Mouse (Mus musculus): ENCODE data around the gene Fam71b. TPM values are rescaled to one million over a fixed set of nuclear protein-coding genes. Genes with fewer than 3 reads are reported as not detected.

Gene Fam71b
- polyA plus RNA-seq, 1 experiment from 2014 or later: not detected

GRCm38 (mm10) chr11:46377819-46378782, 18.3 kb upstream of the Fam71b start:
- ATAC-seq: no peak
- Histone ChIP-seq H3K9ac (ENCODE audit: low read depth, low read length) (no peak overlapping the region), H3K27me3 (replicated peaks; ENCODE audit: control insufficient read depth, insufficient read depth, low read length) (no peaks in the 10 kb centered on the region), H3K4me1 (ENCODE audit: control insufficient read depth, insufficient read depth, low read depth, low read length) (no peaks in the 10 kb centered on the region), H3K36me3 (ENCODE audit: control insufficient read depth, insufficient read depth, low read length) (no peaks in the 10 kb centered on the region), H3K27ac (ENCODE audit: low read depth, low read length) (no peak overlapping the region), H3K4me2 (ENCODE audit: low read length) (no peak overlapping the region), H3K4me3 (ENCODE audit: low read length) (no peak overlapping the region), H3K9me3 (ENCODE audit: control insufficient read depth, low read length) (no peaks in the 10 kb centered on the region)
- 91% methylated on average over 8 of the region's 8 CpGs for WGBS

DNA sequence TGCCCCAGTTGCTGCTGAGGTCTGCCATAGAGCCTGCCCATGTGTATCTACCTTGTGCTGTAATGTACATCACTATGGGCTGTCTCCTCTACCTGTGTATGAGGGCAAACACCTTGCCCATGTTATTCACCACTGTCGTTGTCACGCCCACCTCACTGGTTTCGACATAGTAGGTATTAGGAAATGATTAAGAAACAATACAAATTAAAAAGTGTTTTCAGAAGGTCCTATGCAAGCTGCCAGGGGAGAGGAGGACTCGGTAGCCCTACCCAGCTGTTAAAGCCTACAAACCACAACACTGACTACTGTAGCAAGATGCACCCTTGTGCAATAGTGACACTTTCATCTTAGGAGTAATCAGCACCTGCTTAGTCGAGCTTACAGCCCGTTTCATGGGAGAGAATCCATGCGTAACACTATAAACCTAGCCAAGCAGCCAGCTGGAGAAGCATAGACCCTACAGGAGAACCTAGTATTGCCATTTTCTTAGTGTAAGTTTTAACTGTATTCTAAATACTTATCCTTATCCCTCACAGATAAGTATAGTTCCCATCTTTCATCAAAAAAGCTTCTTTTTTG, 16.2 kb upstream of the Fam71b start:
- Histone ChIP-seq H3K4me3 (ENCODE audit: low read length) (no peak overlapping the region), H3K9me3 (ENCODE audit: control insufficient read depth, low read length) (no peaks in the 10 kb centered on the region), H3K27ac (ENCODE audit: low read depth, low read length) (no peak overlapping the region), H3K36me3 (ENCODE audit: control insufficient read depth, insufficient read depth, low read length) (no peaks in the 10 kb centered on the region), H3K27me3 (replicated peaks; ENCODE audit: control insufficient read depth, insufficient read depth, low read length) (no peaks in the 10 kb centered on the region), H3K9ac (ENCODE audit: low read depth, low read length) (no peak overlapping the region), H3K4me1 (ENCODE audit: control insufficient read depth, insufficient read depth, low read depth, low read length) (no peaks in the 10 kb centered on the region), H3K4me2 (ENCODE audit: low read length) (no peak overlapping the region)
- no peak for ATAC-seq
- WGBS: 87% methylated on average over 7 of the region's 7 CpGs

DNA sequence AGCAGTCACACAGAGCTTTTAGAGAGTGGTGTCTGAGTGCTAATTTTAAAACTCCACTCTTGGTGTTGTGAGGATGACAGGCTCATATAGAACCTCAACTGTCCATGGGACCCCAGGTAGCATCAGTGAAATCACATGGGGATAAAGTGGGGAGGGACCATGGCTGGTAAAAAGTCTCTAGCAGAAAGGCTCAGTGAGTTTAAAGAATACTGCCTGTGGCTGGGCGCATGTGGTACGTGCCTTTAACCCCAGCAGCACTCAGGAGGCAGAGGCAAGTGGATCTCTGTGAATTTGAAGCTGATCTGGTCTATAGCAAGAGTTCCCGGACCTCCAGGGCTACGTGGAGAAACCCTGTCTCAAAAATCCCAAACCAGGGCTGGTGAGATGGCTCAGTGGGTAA, 13.9 kb upstream of the Fam71b start:
- Histone ChIP-seq H3K4me2 (ENCODE audit: low read length) (no peak overlapping the region), H3K4me1 (ENCODE audit: control insufficient read depth, insufficient read depth, low read depth, low read length) (no peaks in the 10 kb centered on the region), H3K9ac (ENCODE audit: low read depth, low read length) (no peak overlapping the region), H3K27me3 (replicated peaks; ENCODE audit: control insufficient read depth, insufficient read depth, low read length) (no peaks in the 10 kb centered on the region), H3K27ac (ENCODE audit: low read depth, low read length) (no peak overlapping the region), H3K9me3 (ENCODE audit: control insufficient read depth, low read length) (no peaks in the 10 kb centered on the region), H3K36me3 (ENCODE audit: control insufficient read depth, insufficient read depth, low read length) (no peaks in the 10 kb centered on the region), H3K4me3 (ENCODE audit: low read length) (no peak overlapping the region)
- 79% methylated on average over 4 of the region's 4 CpGs for WGBS
- no peak for ATAC-seq

GRCm38 (mm10) chr11:46384925-46385324, 11.4 kb upstream of the Fam71b start:
- H3K4me3 ChIP-seq (ENCODE audit: low read length): no peak overlapping the region
- no peak overlapping the region for H3K9ac ChIP-seq (ENCODE audit: low read depth, low read length)
- no peaks in the 10 kb centered on the region for H3K9me3 ChIP-seq (ENCODE audit: control insufficient read depth, low read length)
- no peak overlapping the region for H3K4me2 ChIP-seq (ENCODE audit: low read length)
- H3K36me3 ChIP-seq (ENCODE audit: control insufficient read depth, insufficient read depth, low read length): no peaks in the 10 kb centered on the region
- H3K4me1 ChIP-seq (ENCODE audit: control insufficient read depth, insufficient read depth, low read depth, low read length): no peaks in the 10 kb centered on the region
- WGBS: 69% methylated on average over 2 of the region's 2 CpGs
- no peak for ATAC-seq
- H3K27ac ChIP-seq (ENCODE audit: low read depth, low read length): no peak overlapping the region
- no peaks in the 10 kb centered on the region for H3K27me3 ChIP-seq (replicated peaks; ENCODE audit: control insufficient read depth, insufficient read depth, low read length)

- Histone ChIP-seq H3K27ac (ENCODE audit: low read depth, low read length) (no peak overlapping the region), H3K4me3 (ENCODE audit: low read length) (no peak overlapping the region), H3K27me3 (replicated peaks; ENCODE audit: control insufficient read depth, insufficient read depth, low read length) (no peaks in the 10 kb centered on the region), H3K9me3 (ENCODE audit: control insufficient read depth, low read length) (no peaks in the 10 kb centered on the region), H3K36me3 (ENCODE audit: control insufficient read depth, insufficient read depth, low read length) (no peaks in the 10 kb centered on the region), H3K4me2 (ENCODE audit: low read length) (no peak overlapping the region), H3K4me1 (ENCODE audit: control insufficient read depth, insufficient read depth, low read depth, low read length) (no peaks in the 10 kb centered on the region), H3K9ac (ENCODE audit: low read depth, low read length) (no peak overlapping the region)
- 89% methylated on average over 8 of the region's 8 CpGs for WGBS
- ATAC-seq: no peak
Measured at GRCm38 (mm10) chr11:46386556-46386955, 9.8 kb upstream of the Fam71b start.

- Histone ChIP-seq H3K9ac (ENCODE audit: low read depth, low read length) (no peak overlapping the region), H3K4me3 (ENCODE audit: low read length) (no peak overlapping the region), H3K4me1 (ENCODE audit: control insufficient read depth, insufficient read depth, low read depth, low read length) (no peaks in the 10 kb centered on the region), H3K36me3 (ENCODE audit: control insufficient read depth, insufficient read depth, low read length) (no peaks in the 10 kb centered on the region), H3K9me3 (ENCODE audit: control insufficient read depth, low read length) (no peaks in the 10 kb centered on the region), H3K4me2 (ENCODE audit: low read length) (no peak overlapping the region), H3K27me3 (replicated peaks; ENCODE audit: control insufficient read depth, insufficient read depth, low read length) (no peaks in the 10 kb centered on the region), H3K27ac (ENCODE audit: low read depth, low read length) (no peak overlapping the region)
- ATAC-seq: no peak
- 92% methylated on average over 8 of the region's 8 CpGs for WGBS
Measured at GRCm38 (mm10) chr11:46387061-46387460, 9.3 kb upstream of the Fam71b start.

- H3K27me3 ChIP-seq (replicated peaks; ENCODE audit: control insufficient read depth, insufficient read depth, low read length): no peaks in the 10 kb centered on the region
- no peaks in the 10 kb centered on the region for H3K4me1 ChIP-seq (ENCODE audit: control insufficient read depth, insufficient read depth, low read depth, low read length)
- H3K27ac ChIP-seq (ENCODE audit: low read depth, low read length): no peak overlapping the region
- no peaks in the 10 kb centered on the region for H3K9me3 ChIP-seq (ENCODE audit: control insufficient read depth, low read length)
- ATAC-seq: no peak
- no peak overlapping the region for H3K9ac ChIP-seq (ENCODE audit: low read depth, low read length)
- H3K4me2 ChIP-seq (ENCODE audit: low read length): no peak overlapping the region
- no peak overlapping the region for H3K4me3 ChIP-seq (ENCODE audit: low read length)
- no peaks in the 10 kb centered on the region for H3K36me3 ChIP-seq (ENCODE audit: control insufficient read depth, insufficient read depth, low read length)
- WGBS: 74% methylated on average over 6 of the region's 6 CpGs
Measured at GRCm38 (mm10) chr11:46388438-46388837, 7.9 kb upstream of the Fam71b start.

DNA sequence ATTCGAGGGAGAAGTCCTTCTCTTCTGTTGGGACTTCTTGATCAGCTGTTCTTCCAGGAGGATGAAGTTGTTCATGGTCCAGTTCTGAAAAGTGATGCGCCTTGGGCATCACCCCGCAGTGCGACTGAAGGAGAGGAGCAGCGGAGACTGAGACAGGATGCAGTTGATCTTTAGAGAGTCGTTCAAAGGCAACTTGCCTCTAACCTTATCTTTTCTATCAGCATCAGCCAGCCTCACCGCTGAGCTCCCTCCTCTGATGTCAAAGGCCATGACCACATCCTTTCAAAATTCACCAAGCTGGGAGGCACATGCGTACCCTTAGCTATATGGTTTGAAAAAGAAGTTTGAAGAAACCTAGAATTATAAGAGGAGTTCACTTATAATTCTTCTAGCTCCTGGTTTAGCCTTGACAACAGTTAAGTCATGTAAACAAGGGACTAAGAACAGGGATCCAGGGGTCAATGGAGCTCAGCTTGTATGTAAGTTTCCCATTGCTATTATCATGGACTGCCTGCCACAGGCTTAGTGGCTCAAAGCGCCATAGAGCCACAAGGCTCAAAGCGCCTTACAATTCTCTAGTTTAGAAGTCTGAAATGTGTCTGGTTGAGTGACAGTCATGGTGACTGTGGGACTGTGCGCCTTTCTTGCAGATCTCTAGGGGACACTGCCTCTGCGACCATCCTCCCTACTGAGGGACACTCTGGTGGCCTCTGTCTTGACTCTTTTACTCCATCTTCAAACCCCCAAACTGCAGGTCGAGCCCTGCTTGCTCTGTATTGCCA, 6.8 kb upstream of the Fam71b start, which contains the start of gene Itk:
Gene Itk, minus strand, starts transcription at position 180 of the 782 bp plus-strand sequence.
- Histone ChIP-seq H3K4me1 (ENCODE audit: control insufficient read depth, insufficient read depth, low read depth, low read length) (no peaks in the 10 kb centered on the region), H3K36me3 (ENCODE audit: control insufficient read depth, insufficient read depth, low read length) (no peaks in the 10 kb centered on the region), H3K27ac (ENCODE audit: low read depth, low read length) (no peak within 1 kb of the TSS), H3K9ac (ENCODE audit: low read depth, low read length) (no peak within 1 kb of the TSS), H3K4me2 (ENCODE audit: low read length) (no peak within 1 kb of the TSS), H3K9me3 (ENCODE audit: control insufficient read depth, low read length) (no peaks in the 10 kb centered on the region), H3K27me3 (replicated peaks; ENCODE audit: control insufficient read depth, insufficient read depth, low read length) (no peaks in the 10 kb centered on the region), H3K4me3 (ENCODE audit: low read length) (no peak within 1 kb of the TSS)
- 88% methylated on average over 13 of the region's 13 CpGs for WGBS
- ATAC-seq: no peak

GRCm38 (mm10) chr11:46390621-46391020, 5.7 kb upstream of the Fam71b start:
- Histone ChIP-seq H3K9ac (ENCODE audit: low read depth, low read length) (no peak overlapping the region), H3K4me1 (ENCODE audit: control insufficient read depth, insufficient read depth, low read depth, low read length) (no peaks in the 10 kb centered on the region), H3K27me3 (replicated peaks; ENCODE audit: control insufficient read depth, insufficient read depth, low read length) (no peaks in the 10 kb centered on the region), H3K36me3 (ENCODE audit: control insufficient read depth, insufficient read depth, low read length) (no peaks in the 10 kb centered on the region), H3K9me3 (ENCODE audit: control insufficient read depth, low read length) (no peaks in the 10 kb centered on the region), H3K27ac (ENCODE audit: low read depth, low read length) (no peak overlapping the region), H3K4me3 (ENCODE audit: low read length) (no peak overlapping the region), H3K4me2 (ENCODE audit: low read length) (no peak overlapping the region)
- WGBS: 59% methylated on average over 3 of the region's 3 CpGs
- no peak for ATAC-seq
